ENCODE assay signal across 23 mouse cellular contexts in genomic region chr1:192295243-192295860, GRCm38 (mm10).
A peak's percentile ranks its signal among the peaks of the same experiment; 100 is the strongest.
DNase-seq lines count a peak whose midpoint lies in the region; ATAC-seq and TF ChIP-seq lines count a peak whose summit lies in the region.
"Had no signal": no experiment of that assay in that cellular context is flagged by ENCODE, and none has a peak within 500 bp of the region (broad histone marks: within the 10 kb centered on the region; RNA-seq: fewer than 3 reads in every experiment).

No protein-coding gene starts in this region.

- H3K4me1 ChIP-seq in hindbrain, postnatal 0 days (ENCODE audit: insufficient read depth, low read length) = 0 out of 2 replicates have a peak, but pooled peaks cover 3% of the 10 kb centered on the region
- H3K4me1 ChIP-seq in hindbrain, embryonic 13.5 days (replicated peaks) = no peaks in the 10 kb centered on the region
- H3K4me1 ChIP-seq in cerebellum, adult 2 months (ENCODE audit: control insufficient read depth, insufficient read depth, low read length) = peaks cover 28% of the 10 kb centered on the region
- H3K4me1 ChIP-seq: embryonic facial prominence, embryonic 13.5 days; forebrain, embryonic 13.5 days; midbrain, embryonic 10.5 days had no signal

- no peak overlapping the region for H3K9ac ChIP-seq in hindbrain, postnatal 0 days (replicated peaks; ENCODE audit: low read length)
- no peak overlapping the region for H3K9ac ChIP-seq in hindbrain, embryonic 13.5 days
- H3K9ac ChIP-seq: embryonic facial prominence, embryonic 13.5 days; forebrain, embryonic 13.5 days; liver, embryonic 14.5 days; lung, embryonic 15.5 days; neural tube, embryonic 15.5 days had no signal

- no peaks in the 10 kb centered on the region for H3K36me3 ChIP-seq in hindbrain, postnatal 0 days (ENCODE audit: insufficient read depth, low read length)
- H3K36me3 ChIP-seq in hindbrain, embryonic 13.5 days = no peaks in the 10 kb centered on the region
- H3K36me3 ChIP-seq: embryonic facial prominence, embryonic 13.5 days; lung, embryonic 15.5 days; midbrain, embryonic 10.5 days; neural tube, embryonic 15.5 days had no signal

- no peak for TF ChIP-seq POLR2A in cerebellum, adult 2 months (IDR thresholded peaks at IDR 0.05; ENCODE audit: borderline replicate concordance, insufficient read depth, low read length)

- H3K27ac ChIP-seq in hindbrain, postnatal 0 days = no peak overlapping the region
- no peak overlapping the region for H3K27ac ChIP-seq in hindbrain, embryonic 13.5 days
- peak overlapping the region; percentile 63; the same call in 1 of the 2 replicates for H3K27ac ChIP-seq in cerebellum, adult 2 months (ENCODE audit: insufficient read depth, low read length)
- H3K27ac ChIP-seq: embryonic facial prominence, embryonic 13.5 days; forebrain, embryonic 13.5 days; liver, embryonic 14.5 days; lung, embryonic 15.5 days; midbrain, embryonic 10.5 days; neural tube, embryonic 15.5 days; stomach, postnatal 0 days had no signal

- H3K27me3 ChIP-seq in hindbrain, postnatal 0 days (ENCODE audit: insufficient read depth, low read length) = no peaks in the 10 kb centered on the region
- no peaks in the 10 kb centered on the region for H3K27me3 ChIP-seq in hindbrain, embryonic 13.5 days
- no peaks in the 10 kb centered on the region for H3K27me3 ChIP-seq in cerebellum, adult 2 months (ENCODE audit: control insufficient read depth, insufficient read depth, low read length)
- H3K27me3 ChIP-seq: embryonic facial prominence, embryonic 13.5 days; forebrain, embryonic 13.5 days; lung, embryonic 15.5 days; neural tube, embryonic 15.5 days had no signal

- H3K4me3 ChIP-seq in hindbrain, postnatal 0 days (ENCODE audit: low read length) = no peak overlapping the region
- no peak overlapping the region for H3K4me3 ChIP-seq in hindbrain, embryonic 13.5 days
- no peak overlapping the region for H3K4me3 ChIP-seq in cerebellum, adult 2 months (replicated peaks; ENCODE audit: insufficient read depth, low read depth, low read length)
- H3K4me3 ChIP-seq: embryonic facial prominence, embryonic 13.5 days; erythroblast, embryonic 14.5 days; forebrain, embryonic 13.5 days; lung, embryonic 15.5 days; midbrain, embryonic 10.5 days; neural tube, embryonic 15.5 days had no signal

- 0 out of 2 replicates have a peak, but pooled peaks have one; percentile 47 for ATAC-seq in hindbrain, postnatal 0 days
- ATAC-seq in hindbrain, embryonic 13.5 days (ENCODE audit: low FRiP score) = no peak
- ATAC-seq: forebrain, embryonic 13.5 days; hindbrain, embryonic 16.5 days had no signal

- 72% methylated on average over 11 of the region's 11 CpGs for WGBS in hindbrain, postnatal 0 days
- 83% methylated on average over 11 of the region's 11 CpGs for WGBS in hindbrain, embryonic 13.5 days
- WGBS in cerebellum, adult 2 months = 34% methylated on average over 11 of the region's 11 CpGs

- H3K9me3 ChIP-seq in hindbrain, postnatal 0 days (ENCODE audit: low read length) = no peaks in the 10 kb centered on the region
- no peaks in the 10 kb centered on the region for H3K9me3 ChIP-seq in hindbrain, embryonic 13.5 days
- H3K9me3 ChIP-seq: embryonic facial prominence, embryonic 13.5 days; forebrain, embryonic 13.5 days; lung, embryonic 15.5 days; midbrain, embryonic 10.5 days; neural tube, embryonic 15.5 days had no signal

- no peak overlapping the region for H3K4me2 ChIP-seq in hindbrain, postnatal 0 days (ENCODE audit: low read depth, low read length)
- H3K4me2 ChIP-seq in hindbrain, embryonic 13.5 days = no peak overlapping the region
- H3K4me2 ChIP-seq: embryonic facial prominence, embryonic 13.5 days; forebrain, embryonic 13.5 days; heart, embryonic 11.5 days; lung, embryonic 15.5 days; neural tube, embryonic 15.5 days had no signal

- peak; percentile 46 for DNase-seq in hindbrain, postnatal 0 days (ENCODE audit: low spot score)
- DNase-seq in brain, adult 2 months (ENCODE audit: low read depth, low spot score) = peak; percentile 92
- peak; percentile 50 to 74 for DNase-seq in cerebellum, adult 2 months
- peak; percentile 52 to 60 for DNase-seq in cerebellum, postnatal 25 days
- DNase-seq in adrenal gland, adult 18-20 months (ENCODE audit: low spot score in 2 of 2) = no peak
- DNase-seq in c-Kit-positive CD71-positive TER-119-positive erythroid progenitor cells, embryonic 14.5 days (ENCODE audit: low spot score) = no peak
- DNase-seq: adrenal gland, postnatal 36 days; embryo, embryonic 11 days; gastrocnemius, postnatal 10 days; heart, adult 11 months; kidney, adult 9 months; kidney, postnatal 14 days had no signal

- TF ChIP-seq CTCF in hindbrain, postnatal 0 days (IDR thresholded peaks at IDR 0.05; ENCODE audit: low read depth) = no peak
- no peak for TF ChIP-seq CTCF in cerebellum, adult 2 months (IDR thresholded peaks at IDR 0.05; ENCODE audit: borderline replicate concordance, insufficient read depth, low read depth, low read length)

Comparison
In these comparisons a context has a peak if more than half of its experiments do, and no peak if none do; other contexts are left out.
1. DNase-seq: peak in hindbrain, postnatal 0 days (single experiment), brain, adult 2 months (single experiment), cerebellum, adult 2 months (2 of 2) and cerebellum, postnatal 25 days (2 of 2); none in adrenal gland, adult 18-20 months (0 of 2) and c-Kit-positive CD71-positive TER-119-positive erythroid progenitor cells, embryonic 14.5 days (single experiment).